Mouse (Mus musculus) embryonic facial prominence, embryonic 12.5 days (tissue): ENCODE results near the gene Tbck. TPM values are rescaled to one million over a fixed set of nuclear protein-coding genes. Genes with fewer than 3 reads are reported as not detected.

Experiments used
- ATAC-seq: fragments of 200-750 bp; cut with Nextera tagmentation; 2 replicates; pipeline ENCODE4 v1.8.0; 2017; ENCODE audit not compliant: insufficient number of reproducible peaks, insufficient read depth, low FRiP score, low TSS enrichment
- H3K27ac ChIP-seq: fragments of 300-500 bp; sonication (generic); 2 replicates; pipeline ENCODE4 v1.5.1; 2016; ENCODE audit warnings: mild to moderate bottlenecking
- H3K27me3 ChIP-seq: fragments of 300-500 bp; sonication (generic); 2 replicates; pipeline ENCODE4 v1.6.1; 2016; ENCODE audit warnings: mild to moderate bottlenecking, moderate library complexity
- H3K36me3 ChIP-seq: fragments of 300-500 bp; sonication (generic); 2 replicates; pipeline ENCODE4 v1.6.1; 2016; ENCODE audit warnings: mild to moderate bottlenecking
- H3K4me1 ChIP-seq: fragments of 300-500 bp; sonication (generic); 2 replicates; pipeline ENCODE4 v1.6.1; 2016
- H3K4me2 ChIP-seq: fragments of 300-500 bp; sonication (generic); replicated peaks from 2 replicates; pipeline ENCODE4 v1.6.1; 2016; ENCODE audit warnings: mild to moderate bottlenecking, moderate library complexity
- H3K4me3 ChIP-seq: fragments of 300-500 bp; sonication (generic); 2 replicates; pipeline ENCODE4 v1.5.1; 2016; ENCODE audit warnings: mild to moderate bottlenecking
- H3K9ac ChIP-seq: fragments of 300-500 bp; sonication (generic); 2 replicates; pipeline ENCODE4 v1.6.1; 2016; ENCODE audit warnings: mild to moderate bottlenecking, moderate library complexity
- H3K9me3 ChIP-seq: fragments of 300-500 bp; sonication (generic); 2 replicates; pipeline ENCODE4 v1.6.1; 2016; ENCODE audit warnings: mild to moderate bottlenecking, moderate library complexity
- WGBS: fragments of 180-500 bp; shearing (Covaris S2); methylation state at CpG from one replicate; pipeline ENCODE4 v1.1.7; 2016; 5-methylcytosine and 5-hydroxymethylcytosine counted together
- polyA plus RNA-seq: library from polyadenylated mRNA; unstranded; fragments of >200 nt; fragmentation: Nextera tagmentation; extraction: Ambion mirVana; gene quantifications from 2 replicates; pipeline ENCODE4 v1.2.1, GENCODE M21; 2016

Gene Tbck
- polyA plus RNA-seq = 30.1 and 31.0 TPM in 2 replicates

GRCm38 (mm10) chr3:132683447-132684230 lies at the start of gene Tbck:
Tbck (plus strand) TSS chr3:132684144.
- WGBS = under 1% methylated on average over 39 of the region's 42 CpGs
- Histone ChIP-seq H3K4me3 (peak within 1 kb of the TSS; percentile 73), H3K9ac (peak within 1 kb of the TSS; percentile 79), H3K27me3 (no peaks in the 10 kb centered on the region), H3K36me3 (no peaks in the 10 kb centered on the region), H3K4me2 (peak within 1 kb of the TSS; percentile 76), H3K9me3 (no peaks in the 10 kb centered on the region), H3K27ac (peak within 1 kb of the TSS; percentile 80), H3K4me1 (peaks cover 10% of the 10 kb centered on the region)
- peak; percentile 96 for ATAC-seq

DNA sequence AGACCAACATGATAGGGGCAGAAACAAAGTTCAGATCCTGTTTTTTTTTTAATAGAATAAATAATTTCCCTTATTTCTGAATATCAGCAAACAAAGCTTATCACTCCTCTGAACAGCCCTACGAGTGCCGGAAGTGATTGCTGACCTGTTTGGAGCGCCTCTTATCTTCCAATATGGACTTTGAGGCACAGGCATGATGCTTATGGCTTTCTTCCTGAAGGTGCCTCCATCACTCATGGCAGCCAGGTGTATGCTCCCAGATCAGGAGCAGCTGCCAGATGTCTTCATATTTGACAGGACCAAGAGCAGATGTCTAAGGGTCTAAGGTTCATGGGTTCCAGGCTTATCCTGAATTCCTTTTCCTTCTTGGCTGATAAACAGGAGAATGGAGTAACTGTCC lies 46.9 kb upstream of the Tbck start:
- Histone ChIP-seq H3K4me1 (no peaks in the 10 kb centered on the region), H3K27me3 (no peaks in the 10 kb centered on the region), H3K9me3 (no peaks in the 10 kb centered on the region), H3K36me3 (no peaks in the 10 kb centered on the region), H3K9ac (no peak overlapping the region), H3K4me2 (no peak overlapping the region), H3K27ac (no peak overlapping the region), H3K4me3 (no peak overlapping the region)
- no peak for ATAC-seq
- 94% methylated on average over 3 of the region's 3 CpGs for WGBS

- Histone ChIP-seq H3K4me2 (no peak overlapping the region), H3K9me3 (no peaks in the 10 kb centered on the region), H3K9ac (no peak overlapping the region), H3K36me3 (no peaks in the 10 kb centered on the region), H3K27me3 (no peaks in the 10 kb centered on the region), H3K4me3 (no peak overlapping the region), H3K4me1 (no peaks in the 10 kb centered on the region), H3K27ac (no peak overlapping the region)
- no peak for ATAC-seq
- WGBS = 83% methylated on average over 4 of the region's 4 CpGs
Observed at GRCm38 (mm10) chr3:132644071-132644470, 39.9 kb upstream of the Tbck start.

DNA sequence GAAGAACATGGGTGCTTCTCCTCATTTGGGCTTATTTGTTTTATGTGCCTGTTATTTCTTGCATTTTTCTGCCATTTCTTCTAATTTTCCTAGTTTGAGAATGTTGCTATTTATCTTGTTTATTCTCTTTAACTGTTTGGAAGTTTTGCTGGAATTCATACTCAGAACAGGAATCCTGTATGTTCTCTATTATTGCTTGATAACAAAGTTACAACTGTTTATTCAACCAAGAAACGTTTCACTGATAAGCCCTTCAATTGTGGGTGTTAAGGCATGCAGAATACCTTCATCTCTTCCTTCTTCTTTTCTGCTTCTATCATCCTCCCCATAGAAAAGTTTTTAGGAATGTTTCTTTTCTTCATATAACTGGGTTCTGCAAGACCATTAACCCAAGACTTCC lies 37.1 kb upstream of the Tbck start:
- Histone ChIP-seq H3K27ac (no peak overlapping the region), H3K4me3 (no peak overlapping the region), H3K4me1 (no peaks in the 10 kb centered on the region), H3K4me2 (no peak overlapping the region), H3K27me3 (no peaks in the 10 kb centered on the region), H3K9ac (no peak overlapping the region), H3K9me3 (no peaks in the 10 kb centered on the region), H3K36me3 (no peaks in the 10 kb centered on the region)
- no peak for ATAC-seq
- WGBS = 59% methylated on average over 1 of the region's 1 CpGs

DNA sequence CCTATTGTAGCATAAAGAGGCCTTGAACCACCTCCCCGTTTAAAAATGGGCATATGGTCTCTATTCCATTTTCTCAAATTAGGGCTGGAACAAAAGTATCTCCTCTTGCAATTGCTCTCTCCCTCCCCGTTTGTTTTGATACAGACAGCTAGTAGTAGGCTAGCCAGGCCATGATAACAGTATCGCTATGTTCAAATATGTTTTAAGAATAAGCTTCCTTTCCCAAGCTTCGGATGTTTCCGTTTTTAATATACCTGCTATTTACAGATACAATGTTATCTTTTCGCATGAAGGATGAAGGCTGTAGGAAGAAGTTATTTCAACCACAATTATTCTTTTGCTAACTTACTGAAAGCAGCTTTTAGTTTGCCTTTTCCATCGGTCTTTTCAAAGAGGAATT lies 34.6 kb upstream of the Tbck start:
- H3K4me3 ChIP-seq = no peak overlapping the region
- no peaks in the 10 kb centered on the region for H3K9me3 ChIP-seq
- ATAC-seq = no peak
- no peak overlapping the region for H3K27ac ChIP-seq
- no peaks in the 10 kb centered on the region for H3K27me3 ChIP-seq
- H3K36me3 ChIP-seq = no peaks in the 10 kb centered on the region
- WGBS = 80% methylated on average over 7 of the region's 7 CpGs
- no peak overlapping the region for H3K4me2 ChIP-seq
- no peak overlapping the region for H3K9ac ChIP-seq
- H3K4me1 ChIP-seq = no peaks in the 10 kb centered on the region

DNA sequence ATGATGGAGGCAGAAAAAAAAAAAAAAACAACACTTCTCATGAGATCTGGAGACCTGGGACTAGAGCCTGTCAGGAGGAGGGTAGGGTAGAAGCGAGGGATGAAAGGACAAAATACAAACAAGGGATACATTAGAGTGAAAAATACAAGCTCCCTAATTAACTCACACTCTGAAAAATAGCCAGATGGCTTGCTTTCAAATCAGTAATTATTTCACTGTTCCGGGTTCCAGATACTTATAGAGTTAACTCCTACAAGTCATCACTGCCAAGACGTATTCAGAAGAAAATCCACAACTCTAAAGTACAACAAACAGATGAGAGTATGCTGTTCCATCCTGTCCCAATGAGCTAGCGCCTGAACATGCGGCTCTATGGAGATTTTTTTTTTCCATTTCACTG lies 33.8 kb upstream of the Tbck start:
- H3K4me3 ChIP-seq = no peak overlapping the region
- no peak for ATAC-seq
- no peaks in the 10 kb centered on the region for H3K27me3 ChIP-seq
- no peak overlapping the region for H3K27ac ChIP-seq
- H3K4me1 ChIP-seq = no peaks in the 10 kb centered on the region
- H3K36me3 ChIP-seq = no peaks in the 10 kb centered on the region
- 89% methylated on average over 5 of the region's 5 CpGs for WGBS
- H3K9ac ChIP-seq = no peak overlapping the region
- H3K4me2 ChIP-seq = no peak overlapping the region
- H3K9me3 ChIP-seq = no peaks in the 10 kb centered on the region

DNA sequence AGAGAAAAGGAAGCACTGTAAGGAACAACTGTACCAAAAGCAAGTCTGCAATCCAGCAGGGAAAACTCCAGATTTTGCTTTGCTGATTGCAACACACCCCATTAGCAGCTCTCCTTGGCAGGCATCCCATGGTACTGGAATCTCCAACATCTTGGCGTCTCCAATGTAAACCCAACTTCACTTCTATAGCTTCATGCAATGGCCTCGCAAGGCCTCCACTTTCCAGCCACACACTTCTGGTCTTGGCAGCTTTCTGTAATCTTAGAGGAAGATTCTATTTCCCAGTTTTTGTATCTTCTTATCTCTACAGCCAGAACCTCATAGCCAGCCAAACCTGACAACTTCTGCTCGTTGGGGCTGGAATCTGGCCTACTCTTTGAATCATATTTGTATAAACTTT lies 32.2 kb upstream of the Tbck start:
- no peaks in the 10 kb centered on the region for H3K4me1 ChIP-seq
- no peak overlapping the region for H3K27ac ChIP-seq
- no peak overlapping the region for H3K9ac ChIP-seq
- H3K4me3 ChIP-seq = no peak overlapping the region
- ATAC-seq = no peak
- no peaks in the 10 kb centered on the region for H3K36me3 ChIP-seq
- 88% methylated on average over 3 of the region's 3 CpGs for WGBS
- H3K4me2 ChIP-seq = no peak overlapping the region
- no peaks in the 10 kb centered on the region for H3K27me3 ChIP-seq
- no peaks in the 10 kb centered on the region for H3K9me3 ChIP-seq

DNA sequence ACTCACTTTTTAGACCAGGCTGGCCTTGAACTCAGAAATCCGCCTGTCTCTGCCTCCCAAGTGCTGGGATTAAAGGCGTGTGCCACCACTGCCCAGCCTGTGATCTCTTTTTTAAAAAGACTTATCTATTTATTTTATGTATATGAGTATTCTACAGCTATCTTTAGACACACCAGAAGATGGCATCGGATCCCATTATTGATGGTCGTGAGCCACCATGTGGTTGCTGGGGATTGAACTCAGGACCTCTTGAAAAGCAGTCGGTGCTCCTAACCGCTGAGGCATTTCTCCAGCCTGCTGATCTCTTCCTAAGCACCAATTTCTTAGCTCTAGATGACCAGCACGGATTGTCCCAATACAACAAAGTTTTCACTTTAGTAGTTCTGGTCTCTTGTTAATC lies 30.0 kb upstream of the Tbck start:
- Histone ChIP-seq H3K27ac (no peak overlapping the region), H3K9ac (no peak overlapping the region), H3K4me3 (no peak overlapping the region), H3K4me1 (no peaks in the 10 kb centered on the region), H3K36me3 (peaks cover 1% of the 10 kb centered on the region; the same call in 1 of the 2 replicates), H3K27me3 (no peaks in the 10 kb centered on the region), H3K4me2 (no peak overlapping the region), H3K9me3 (no peaks in the 10 kb centered on the region)
- no peak for ATAC-seq
- 86% methylated on average over 7 of the region's 7 CpGs for WGBS

GRCm38 (mm10) chr3:132655955-132656354 lies 28.0 kb upstream of the Tbck start:
- Histone ChIP-seq H3K9ac (no peak overlapping the region), H3K9me3 (no peaks in the 10 kb centered on the region), H3K27me3 (no peaks in the 10 kb centered on the region), H3K4me2 (no peak overlapping the region), H3K4me1 (no peaks in the 10 kb centered on the region), H3K4me3 (no peak overlapping the region), H3K36me3 (peaks cover 21% of the 10 kb centered on the region), H3K27ac (no peak overlapping the region)
- no peak for ATAC-seq
- 85% methylated on average over 2 of the region's 2 CpGs for WGBS

DNA sequence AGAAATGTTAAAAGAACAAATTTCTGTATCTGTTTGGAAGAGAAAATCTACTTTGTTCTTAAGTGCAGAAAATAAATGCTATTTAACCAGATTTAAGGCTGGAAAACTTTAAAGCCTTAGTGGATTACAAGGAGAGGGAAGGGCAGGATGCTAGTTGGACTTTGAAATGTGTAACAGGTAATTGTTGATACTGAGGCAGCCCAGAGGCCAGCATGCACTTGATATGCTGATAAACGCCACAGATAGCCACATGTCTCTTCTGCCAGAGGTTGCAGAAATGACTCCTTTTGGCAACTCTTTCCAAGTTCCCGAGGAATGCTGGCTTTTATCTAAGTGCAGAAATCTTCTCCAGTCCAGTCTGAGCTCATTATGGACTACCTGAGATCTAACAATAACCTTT lies 6.5 kb upstream of the Tbck start:
- ATAC-seq = no peak

GRCm38 (mm10) chr3:132684231-132684928 lies 436 bp downstream of the Tbck start, which contains the start of gene Aimp1:
Aimp1 (minus strand) TSS chr3:132684370.
- H3K27ac ChIP-seq = peak within 1 kb of the TSS; percentile 80
- H3K4me2 ChIP-seq = peak within 1 kb of the TSS; percentile 76
- H3K9ac ChIP-seq = peak within 1 kb of the TSS; percentile 79
- WGBS = 3% methylated on average over 27 of the region's 27 CpGs
- no peaks in the 10 kb centered on the region for H3K9me3 ChIP-seq
- H3K4me1 ChIP-seq = peaks cover 10% of the 10 kb centered on the region
- H3K36me3 ChIP-seq = 0 out of 2 replicates have a peak, but pooled peaks cover 2% of the 10 kb centered on the region
- no peak for ATAC-seq
- no peaks in the 10 kb centered on the region for H3K27me3 ChIP-seq
- peak within 1 kb of the TSS; percentile 73 for H3K4me3 ChIP-seq

More for the DNA sequence above, 6.5 kb upstream of the Tbck start:
- Histone ChIP-seq H3K36me3 (peaks cover 11% of the 10 kb centered on the region), H3K9ac (no peak overlapping the region), H3K4me1 (peaks cover under 1% of the 10 kb centered on the region), H3K4me2 (no peak overlapping the region), H3K27ac (no peak overlapping the region), H3K9me3 (no peaks in the 10 kb centered on the region), H3K4me3 (no peak overlapping the region), H3K27me3 (no peaks in the 10 kb centered on the region)
- 81% methylated on average over 2 of the region's 2 CpGs for WGBS

- H3K4me1 ChIP-seq = no peaks in the 10 kb centered on the region
- WGBS = 70% methylated on average over 3 of the region's 3 CpGs
- no peak overlapping the region for H3K4me3 ChIP-seq
- no peaks in the 10 kb centered on the region for H3K36me3 ChIP-seq
- no peak for ATAC-seq
- H3K27ac ChIP-seq = no peak overlapping the region
- H3K9ac ChIP-seq = no peak overlapping the region
- no peaks in the 10 kb centered on the region for H3K9me3 ChIP-seq
- no peak overlapping the region for H3K4me2 ChIP-seq
- no peaks in the 10 kb centered on the region for H3K27me3 ChIP-seq
Observed at GRCm38 (mm10) chr3:132701368-132701767, 17.4 kb downstream of the Tbck start.
